Mouse (Mus musculus) cerebellum, adult 2 months (tissue): ENCODE measurements at regions not wholly inside any gene's neighbourhood (a gene's known extent, or its start where the extent isn't known, plus 50 kb on each side); places are given as distances from the start of the nearest gene placed in this dataset.

Experiments used
- CTCF ChIP-seq: fragments of 200-500 bp; IDR thresholded peaks from 2 replicates; pipeline ENCODE4 v1.5.1; 2011; ENCODE audit warnings: low read depth, mild to moderate bottlenecking, control low read depth, low read length, moderate library complexity, borderline replicate concordance; ENCODE audit not compliant: insufficient read depth
- POLR2A ChIP-seq: fragments of 200-500 bp; IDR thresholded peaks from 2 replicates; pipeline ENCODE4 v1.6.1; 2011; ENCODE audit warnings: low read length, control low read depth, borderline replicate concordance; ENCODE audit not compliant: insufficient read depth

DNA sequence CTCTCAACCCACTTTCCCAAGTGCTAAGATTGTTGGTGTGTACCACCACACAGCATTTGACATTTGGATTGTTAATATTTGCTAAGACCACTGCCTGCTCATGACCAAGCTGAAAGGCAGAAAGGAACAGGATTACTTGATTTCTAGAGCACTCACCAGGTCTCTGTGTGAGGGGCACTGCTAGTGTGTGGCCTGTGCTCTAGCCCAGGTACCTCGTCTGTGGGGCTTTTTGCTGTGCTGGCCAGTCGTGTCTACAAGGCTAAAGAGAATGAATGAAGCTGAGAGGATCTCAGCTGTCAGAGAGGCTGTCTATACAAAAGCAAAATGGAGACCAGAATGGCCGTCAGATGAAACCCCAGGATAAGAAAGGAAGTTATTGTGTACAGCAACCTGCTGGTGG lies 95.0 kb downstream of the Tmco5 start:
- no peak for TF ChIP-seq CTCF
- no peak for TF ChIP-seq POLR2A
